Mouse (Mus musculus): ENCODE data around the gene Psmg4. TPM values are rescaled to one million over a fixed set of nuclear protein-coding genes. Genes with fewer than 3 reads are reported as not detected.

Gene Psmg4
- total RNA-seq, 4 experiments from 2014 or later = 24.7 to 33.2 (median 31.3) TPM

DNA sequence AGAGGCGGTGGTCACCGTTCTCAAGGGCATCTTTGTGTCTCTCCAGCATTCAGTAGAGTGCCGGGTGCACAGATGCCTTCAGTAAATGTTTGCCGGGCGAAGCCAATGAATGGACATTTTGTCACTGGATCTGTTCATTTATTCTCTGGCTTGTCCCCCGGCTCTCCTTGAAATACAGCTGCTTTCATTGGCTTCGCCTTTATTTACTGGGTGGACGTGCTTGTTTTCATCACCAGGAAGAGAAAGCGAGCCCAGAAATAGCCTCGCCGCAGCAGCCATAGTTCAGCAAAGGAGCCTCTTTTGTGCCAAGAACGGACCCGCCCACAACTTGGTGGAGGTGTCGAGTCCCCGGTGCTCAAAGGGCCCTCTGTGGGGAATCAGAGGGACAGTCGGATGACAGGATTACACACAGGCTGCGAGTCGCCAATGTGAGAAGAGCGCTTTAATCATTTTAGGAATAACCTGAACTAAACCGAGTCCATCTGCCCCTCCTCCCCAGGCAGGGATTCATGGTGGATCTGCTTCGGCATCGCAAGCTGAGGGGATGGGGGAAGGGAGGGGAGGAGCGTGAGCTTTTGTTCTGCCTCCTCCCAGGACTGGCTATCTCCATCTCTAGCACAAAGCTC is 13.9 kb upstream of the Psmg4 start:
- peak; percentile 74 for DNase-seq (ENCODE audit: low spot score)

DNA sequence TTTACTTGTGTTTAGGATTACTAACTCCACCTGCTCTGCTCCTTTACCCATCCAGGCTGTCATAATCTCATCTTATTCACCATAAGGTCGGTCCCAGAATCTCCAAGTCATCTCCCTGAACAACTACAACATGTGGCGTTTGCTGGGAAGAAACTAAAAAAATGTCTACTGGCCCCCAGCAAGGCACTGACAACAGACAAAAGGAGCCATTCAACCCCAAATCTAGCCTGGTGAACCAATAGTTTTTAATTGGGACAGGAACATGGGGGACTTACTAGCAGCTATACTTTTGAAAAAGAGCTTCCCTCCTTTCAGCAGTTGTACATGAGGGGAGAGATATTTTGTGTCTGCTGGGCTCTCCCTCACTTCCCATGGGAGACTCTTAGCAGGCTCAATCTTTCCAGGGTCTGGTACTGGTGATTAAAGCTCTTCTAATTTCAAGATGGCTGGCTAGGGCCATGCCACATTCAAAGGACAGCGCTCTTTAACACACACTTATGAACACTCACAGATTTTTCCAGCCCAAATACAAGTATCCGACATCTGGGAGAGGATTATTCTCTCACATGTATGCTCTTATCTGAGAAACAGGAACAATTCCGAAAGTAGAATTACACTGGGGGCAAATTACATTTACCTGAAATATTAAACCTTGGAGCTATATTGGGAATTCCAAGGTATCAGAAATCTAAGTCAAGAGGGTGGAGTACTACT is 13.1 kb upstream of the Psmg4 start:
- no peak for DNase-seq (ENCODE audit: low spot score)

GRCm38 (mm10) chr13:34150271-34151027 is 12.3 kb upstream of the Psmg4 start:
- DNase-seq (ENCODE audit: low spot score) = no peak

DNA sequence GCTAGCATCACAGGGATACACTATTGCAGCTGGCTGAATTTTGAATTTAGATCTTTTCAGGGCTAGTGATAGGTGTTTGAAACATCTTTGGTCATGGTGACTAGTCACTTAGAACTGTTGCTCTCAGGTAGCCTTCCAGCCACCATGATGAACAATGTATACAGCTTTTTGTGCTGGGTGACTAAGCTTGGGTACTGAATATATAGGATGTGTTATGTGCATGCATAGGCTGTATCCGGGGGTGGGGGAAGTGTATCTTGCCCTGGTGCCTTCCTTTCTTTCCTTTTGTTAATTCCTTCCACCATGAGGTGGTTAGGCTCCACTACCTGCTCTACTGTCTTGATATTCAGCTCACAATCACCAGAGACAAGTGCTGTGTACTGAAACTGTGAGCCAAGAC is 11.3 kb upstream of the Psmg4 start:
- DNase-seq (ENCODE audit: low spot score) = no peak

- no peak for DNase-seq (ENCODE audit: low spot score)
Observed at GRCm38 (mm10) chr13:34152695-34153094, 10.1 kb upstream of the Psmg4 start.

DNA sequence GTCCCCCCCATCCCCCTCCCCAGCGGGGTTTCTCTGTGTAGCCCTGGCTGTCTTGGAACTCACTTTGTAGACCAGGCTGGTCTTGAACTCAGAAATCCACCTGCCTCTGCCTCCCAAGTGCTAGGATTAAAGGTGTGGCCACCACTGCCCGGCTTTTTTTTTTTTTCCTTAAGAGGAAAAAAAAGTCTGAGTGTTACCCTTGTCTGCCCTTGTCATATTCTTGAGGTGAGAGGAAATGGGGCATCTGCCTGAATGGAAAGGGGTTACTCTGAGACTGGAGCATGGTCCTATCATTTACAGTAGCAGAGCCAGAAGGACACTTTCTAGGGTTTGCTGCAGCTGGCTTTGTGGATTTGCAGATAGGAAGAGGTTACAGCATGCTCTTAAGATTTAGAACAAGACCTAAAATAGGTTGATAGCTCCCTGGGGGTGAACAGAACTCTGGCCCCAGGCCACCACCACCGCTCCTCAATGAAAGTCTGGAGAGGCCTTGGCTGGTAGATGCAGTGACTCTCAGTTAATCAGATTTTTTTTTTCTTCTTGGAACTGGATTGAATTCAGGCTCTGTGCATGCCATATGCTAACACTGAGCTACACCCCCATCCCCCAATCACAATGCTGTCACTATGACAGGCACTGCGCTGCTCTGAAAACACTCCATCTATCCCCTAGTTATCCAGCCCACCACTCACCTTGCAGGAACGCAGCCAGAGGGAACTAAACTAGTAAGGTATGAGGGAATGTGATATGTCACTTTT is 9.3 kb upstream of the Psmg4 start:
- peak; percentile 31 for DNase-seq (ENCODE audit: low spot score)

DNA sequence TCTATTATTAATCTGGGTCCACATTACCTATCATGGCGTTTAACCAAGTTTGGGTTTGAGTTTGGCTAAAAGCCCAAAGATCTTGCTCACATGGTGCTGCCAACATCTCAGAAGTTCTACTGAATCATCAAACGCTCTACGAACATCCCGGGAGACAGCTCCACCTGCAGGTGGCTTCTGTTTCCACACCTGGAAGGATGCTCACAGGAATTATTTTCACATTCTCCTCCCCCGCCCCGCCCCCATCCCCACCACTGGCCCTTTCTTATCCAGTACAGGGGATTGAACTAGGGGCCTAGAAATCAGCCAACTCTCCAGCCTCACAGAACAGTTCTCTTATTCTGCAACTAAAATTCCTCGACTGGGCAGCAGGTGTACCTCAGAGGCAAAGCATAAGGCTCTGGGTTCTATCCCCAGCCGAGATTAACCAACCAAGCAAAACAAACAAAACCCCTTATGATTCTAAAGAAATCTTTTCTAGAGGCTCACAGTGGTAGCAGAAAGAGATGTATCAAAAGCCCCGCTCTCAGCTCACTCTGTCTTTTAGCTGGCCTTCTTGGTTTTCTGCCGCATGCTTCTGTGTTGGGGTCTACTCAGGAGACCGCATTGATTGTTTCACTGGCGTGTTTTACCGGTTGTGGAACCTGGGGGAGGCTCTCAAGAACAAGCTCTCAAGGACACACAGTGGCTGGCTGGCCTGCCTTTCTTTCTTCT is 8.4 kb upstream of the Psmg4 start:
- DNase-seq (ENCODE audit: low spot score) = peak; percentile 78

GRCm38 (mm10) chr13:34154931-34155272 is 7.9 kb upstream of the Psmg4 start:
- peak; percentile 70 for DNase-seq (ENCODE audit: low spot score)

DNA sequence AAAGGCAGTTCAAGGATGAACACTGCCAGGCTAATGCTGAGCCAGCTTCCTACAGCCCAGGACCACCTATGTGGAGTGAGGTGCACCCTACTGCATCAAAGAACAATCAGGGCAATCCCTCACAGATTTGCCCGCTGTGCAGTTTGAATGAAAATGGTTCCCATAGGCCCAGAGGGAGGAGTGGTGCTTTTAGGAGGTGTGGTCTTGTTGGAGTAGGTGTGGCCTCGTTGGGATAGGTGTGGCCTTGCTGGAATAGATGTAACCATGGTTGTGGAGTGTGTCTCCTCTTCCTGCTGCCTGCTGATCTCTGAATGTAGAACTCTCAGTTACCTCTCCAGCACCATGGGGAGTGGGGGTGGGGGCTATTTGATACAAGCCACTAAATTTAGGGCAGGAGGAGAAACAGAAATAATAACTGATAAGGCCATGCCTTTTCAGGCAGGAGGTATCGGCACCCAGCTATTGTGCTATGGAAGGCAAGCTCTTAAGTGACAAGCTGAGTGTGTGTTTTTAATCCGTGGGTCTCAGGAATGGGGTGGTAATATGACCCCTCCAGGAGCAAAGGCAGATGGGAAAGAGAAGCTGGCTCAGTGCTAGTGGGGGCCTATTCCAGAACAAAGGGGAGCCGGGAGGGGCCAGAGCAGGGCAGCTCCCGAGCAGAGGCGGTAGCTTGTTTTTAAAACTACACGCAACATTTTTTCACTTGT is 6.5 kb upstream of the Psmg4 start:
- DNase-seq (ENCODE audit: low spot score) = no peak

GRCm38 (mm10) chr13:34156840-34157185 is 6.0 kb upstream of the Psmg4 start:
- no peak for DNase-seq (ENCODE audit: low spot score)

DNA sequence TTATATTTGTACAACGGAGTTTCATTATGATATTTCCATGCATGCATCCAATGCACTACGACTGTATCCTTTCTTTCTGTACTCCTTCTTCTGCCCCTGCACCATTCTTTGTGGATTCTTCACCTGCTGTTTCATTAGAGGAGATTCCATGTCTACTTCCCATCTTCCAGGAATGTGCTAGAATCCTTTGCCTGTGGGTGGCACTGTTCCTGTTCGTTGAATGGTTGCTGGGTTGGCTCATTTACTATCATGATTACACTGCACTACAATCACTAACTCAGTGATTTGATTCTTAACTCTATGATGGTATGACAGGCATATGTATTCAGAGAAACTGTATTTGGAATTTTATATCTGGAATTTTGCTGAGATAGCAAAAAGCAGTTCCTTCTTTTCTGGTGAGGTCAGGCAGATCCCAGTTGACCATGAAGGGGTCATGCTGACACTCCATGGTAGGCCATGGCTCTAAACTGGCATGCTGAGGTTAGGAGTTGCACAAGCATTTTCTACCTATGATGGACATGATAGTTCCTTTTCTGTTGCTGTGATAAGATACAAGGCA is 5.1 kb upstream of the Psmg4 start:
- no peak for DNase-seq (ENCODE audit: low spot score)

DNA sequence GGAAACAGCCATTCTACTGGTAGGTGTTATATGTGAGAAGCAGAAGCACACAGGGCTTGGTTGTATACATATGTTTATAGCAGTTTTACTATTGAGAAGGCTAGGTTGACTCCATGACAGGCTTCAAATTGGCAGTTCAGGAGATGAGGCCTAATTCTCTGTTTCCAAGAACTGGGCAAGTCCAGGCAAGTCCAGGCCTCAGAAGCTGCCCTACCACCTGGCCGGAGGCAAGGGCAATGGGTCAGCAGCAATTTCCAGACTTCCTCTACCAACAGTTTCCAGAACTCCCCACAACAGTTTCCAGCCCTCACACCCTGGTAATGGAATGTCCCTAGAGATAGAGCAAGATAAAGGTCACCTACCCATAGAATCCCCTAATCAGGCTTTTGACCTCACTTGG is 2.8 kb upstream of the Psmg4 start:
- no peak for DNase-seq (ENCODE audit: low spot score)

- DNase-seq (ENCODE audit: low spot score) = no peak
Observed at GRCm38 (mm10) chr13:34163304-34163975, 676 bp downstream of the Psmg4 start.

DNA sequence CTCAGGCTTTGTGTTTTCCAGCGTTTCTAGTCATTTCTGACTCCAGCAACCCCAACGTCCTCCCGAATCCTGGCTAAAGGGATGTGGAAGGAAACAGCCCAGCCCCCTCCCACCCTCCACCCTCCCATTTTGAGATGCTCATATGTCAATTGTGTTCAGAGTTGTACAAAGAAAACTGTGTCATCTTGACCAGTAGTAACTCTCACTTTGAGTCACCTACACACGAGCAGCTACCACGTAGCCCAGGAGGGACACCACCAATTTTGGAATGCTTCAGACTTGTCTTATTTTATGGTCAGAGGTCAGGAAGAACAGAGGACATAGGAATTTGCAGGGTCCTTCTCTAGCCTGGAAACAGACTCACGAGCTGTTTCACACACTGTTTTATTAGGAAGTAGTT is 11.3 kb downstream of the Psmg4 start:
- DNase-seq (ENCODE audit: low spot score) = no peak

GRCm38 (mm10) chr13:34181624-34182023 is 18.9 kb downstream of the Psmg4 start:
- no peak for DNase-seq (ENCODE audit: low spot score)

DNA sequence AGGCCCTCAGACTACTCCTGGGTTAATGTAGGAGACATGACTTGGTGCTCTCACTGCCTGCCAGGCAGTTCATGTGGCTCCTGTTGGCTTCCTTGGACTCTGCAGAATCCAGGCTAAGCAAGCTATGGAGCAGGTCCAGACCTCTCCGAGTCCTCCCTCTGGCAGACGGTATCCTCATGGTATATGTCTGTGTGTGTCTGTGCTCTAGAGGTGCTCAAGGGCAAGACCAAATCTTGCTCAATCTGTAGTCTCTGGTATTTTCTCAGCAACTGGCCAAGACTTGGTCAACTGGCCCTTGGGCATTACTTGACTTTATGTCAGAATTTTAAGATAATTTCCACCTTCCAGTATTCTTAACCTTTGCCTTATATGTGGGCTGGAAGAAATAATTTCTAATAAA is 22.6 kb downstream of the Psmg4 start:
- DNase-seq (ENCODE audit: low spot score) = no peak

DNA sequence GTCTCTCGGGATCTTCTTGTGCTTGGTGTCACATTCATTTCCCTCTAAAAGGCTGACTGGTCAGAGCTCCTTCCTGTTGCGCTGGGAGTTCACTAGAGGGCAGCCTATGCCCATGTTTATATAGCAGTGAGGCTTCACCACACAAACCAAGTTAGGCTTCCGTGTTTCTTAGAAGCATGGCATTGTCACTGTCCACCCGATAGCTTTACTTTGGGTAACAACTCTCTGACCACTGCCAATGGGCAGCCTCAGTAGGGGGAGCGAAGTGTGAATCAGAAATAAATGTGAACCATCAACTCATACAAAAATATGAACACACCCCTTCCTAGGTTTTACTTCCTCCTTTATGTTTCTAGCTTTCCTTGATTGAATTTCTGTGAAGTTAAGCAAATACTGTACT is 24.8 kb downstream of the Psmg4 start:
- DNase-seq (ENCODE audit: low spot score) = peak; percentile 75

DNA sequence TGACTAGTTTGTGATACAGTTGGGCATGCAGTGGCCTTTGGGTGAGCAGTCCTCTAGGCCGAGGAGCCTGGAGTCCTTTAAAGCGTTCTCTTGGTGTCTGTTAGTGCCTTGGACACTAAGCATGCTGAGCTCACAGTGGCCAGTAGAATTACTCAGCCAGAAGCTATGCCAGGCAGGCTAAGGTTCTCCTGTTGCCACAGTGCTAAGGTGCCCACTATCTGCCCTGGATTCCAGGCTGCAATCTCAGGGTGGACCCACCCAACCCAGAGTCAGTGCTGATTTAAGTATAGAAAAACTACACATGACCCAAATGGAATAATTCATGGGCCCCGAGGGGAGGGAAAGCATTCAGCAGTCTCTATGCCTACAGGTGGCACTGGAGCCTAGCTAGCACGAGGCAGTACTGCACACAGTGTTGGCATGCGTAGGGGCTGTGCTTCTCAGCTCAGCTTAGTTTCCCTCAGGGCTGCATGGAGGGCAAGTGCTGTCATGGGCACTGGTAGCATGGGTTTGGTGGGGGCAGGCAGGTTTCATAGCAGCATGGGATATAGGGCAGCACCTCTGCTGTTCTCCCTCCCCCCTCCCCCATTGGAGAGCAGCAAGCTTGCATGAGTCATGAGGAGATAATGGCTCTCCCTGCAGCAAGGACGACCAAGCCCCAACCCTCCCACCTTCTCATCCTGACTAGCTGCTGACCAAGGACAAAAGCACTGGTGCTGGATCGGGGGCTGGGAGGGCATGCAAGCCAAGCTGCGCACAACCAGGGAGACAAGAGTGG is 29.8 kb downstream of the Psmg4 start:
- peak; percentile 15 for DNase-seq (ENCODE audit: low spot score)

- DNase-seq (ENCODE audit: low spot score) = no peak
Observed at GRCm38 (mm10) chr13:34193384-34193783, 30.6 kb downstream of the Psmg4 start.
